ENCODE assay signal across 16 mouse cellular contexts in the genomic region with DNA sequence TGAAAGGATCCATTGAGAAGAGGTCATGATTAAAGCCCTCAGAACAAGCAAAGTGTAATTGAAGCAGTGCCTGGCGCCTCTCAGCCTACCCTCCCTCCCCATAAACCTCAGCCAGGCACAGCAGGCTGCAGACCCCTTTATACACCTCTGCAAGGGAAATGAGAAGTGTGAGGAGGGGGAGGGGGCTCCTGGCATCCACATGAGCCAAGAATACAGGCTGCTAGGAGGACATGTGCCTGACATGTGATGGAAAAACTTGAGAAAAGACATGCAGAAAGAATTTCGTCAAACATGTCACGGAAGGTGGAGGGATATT.
DNase-seq lines count a peak whose midpoint lies in the region; ATAC-seq lines count a peak whose summit lies in the region.
"Had no signal": no experiment of that assay in that cellular context is flagged by ENCODE, and none has a peak within 500 bp of the region (broad histone marks: within the 10 kb centered on the region; RNA-seq: fewer than 3 reads in every experiment).

No protein-coding gene starts in this region.

- H3K27ac ChIP-seq in kidney, embryonic 16.5 days (ENCODE audit: low read length) = no peak overlapping the region
- H3K27ac ChIP-seq in forebrain, embryonic 12.5 days = 0 out of 2 replicates have a peak overlapping the region, but pooled peaks have one; percentile 5
- peak overlapping the region; percentile 83 for H3K27ac ChIP-seq in limb, embryonic 13.5 days
- H3K27ac ChIP-seq: gastrocnemius, adult 2 months; liver, embryonic 13.5 days had no signal

- no peaks in the 10 kb centered on the region for H3K27me3 ChIP-seq in kidney, embryonic 16.5 days (ENCODE audit: insufficient read depth, low read length)
- H3K27me3 ChIP-seq in forebrain, embryonic 12.5 days = no peaks in the 10 kb centered on the region
- no peaks in the 10 kb centered on the region for H3K27me3 ChIP-seq in limb, embryonic 13.5 days
- H3K27me3 ChIP-seq: liver, embryonic 13.5 days had no signal

- no peaks in the 10 kb centered on the region for H3K9me3 ChIP-seq in kidney, embryonic 16.5 days (ENCODE audit: low read length)
- no peaks in the 10 kb centered on the region for H3K9me3 ChIP-seq in forebrain, embryonic 12.5 days
- H3K9me3 ChIP-seq in limb, embryonic 13.5 days = no peaks in the 10 kb centered on the region
- H3K9me3 ChIP-seq: liver, embryonic 13.5 days had no signal

- no peak overlapping the region for H3K9ac ChIP-seq in kidney, embryonic 16.5 days (replicated peaks; ENCODE audit: low read length)
- no peak overlapping the region for H3K9ac ChIP-seq in forebrain, embryonic 12.5 days
- H3K9ac ChIP-seq in limb, embryonic 13.5 days = no peak overlapping the region
- H3K9ac ChIP-seq: liver, embryonic 13.5 days had no signal

- 48% methylated on average over 3 of the region's 3 CpGs for WGBS in kidney, embryonic 16.5 days
- 34% methylated on average over 3 of the region's 3 CpGs for WGBS in forebrain, embryonic 12.5 days
- WGBS in limb, embryonic 13.5 days = 16% methylated on average over 3 of the region's 3 CpGs

- no peak for DNase-seq in kidney, adult 18-20 months
- DNase-seq in embryo, embryonic 11.5 days (ENCODE audit: low read depth, low spot score) = peak; percentile 45
- no peak for DNase-seq in urinary bladder, adult 2 months (ENCODE audit: low spot score)
- no peak for DNase-seq in heart, postnatal 4 days
- DNase-seq in spleen, postnatal 10 days (ENCODE audit: low spot score in 2 of 2) = no peak
- DNase-seq: cerebellum, adult 11 months; gastrocnemius, adult 2 months; kidney, adult 8-10 months; liver, embryonic 13.5 days; lung, postnatal 10 days; right cerebral cortex, postnatal 14 days; thymus, postnatal 14 days had no signal

- H3K4me3 ChIP-seq in kidney, embryonic 16.5 days (ENCODE audit: low read length) = no peak overlapping the region
- H3K4me3 ChIP-seq in forebrain, embryonic 12.5 days (replicated peaks) = no peak overlapping the region
- no peak overlapping the region for H3K4me3 ChIP-seq in limb, embryonic 13.5 days
- H3K4me3 ChIP-seq: gastrocnemius, adult 2 months; liver, embryonic 13.5 days had no signal

- H3K4me1 ChIP-seq in kidney, embryonic 16.5 days (ENCODE audit: insufficient read depth, low read length) = peaks cover 8% of the 10 kb centered on the region
- peaks cover 15% of the 10 kb centered on the region for H3K4me1 ChIP-seq in forebrain, embryonic 12.5 days
- peaks cover 34% of the 10 kb centered on the region for H3K4me1 ChIP-seq in limb, embryonic 13.5 days
- H3K4me1 ChIP-seq: liver, embryonic 13.5 days had no signal

- no peaks in the 10 kb centered on the region for H3K36me3 ChIP-seq in kidney, embryonic 16.5 days (ENCODE audit: insufficient read depth, low read length)
- H3K36me3 ChIP-seq in forebrain, embryonic 12.5 days (replicated peaks) = no peaks in the 10 kb centered on the region
- H3K36me3 ChIP-seq in limb, embryonic 13.5 days = no peaks in the 10 kb centered on the region
- H3K36me3 ChIP-seq: G1E; liver, embryonic 13.5 days had no signal

- ATAC-seq in kidney, embryonic 16.5 days (ENCODE audit: low FRiP score, low TSS enrichment) = peak; percentile 76
- ATAC-seq in forebrain, embryonic 12.5 days (ENCODE audit: low FRiP score) = peak; percentile 83
- ATAC-seq in limb, embryonic 13.5 days (ENCODE audit: low FRiP score, low read depth) = peak; percentile 94

- no peak overlapping the region for H3K4me2 ChIP-seq in kidney, embryonic 16.5 days (replicated peaks; ENCODE audit: low read depth, low read length)
- H3K4me2 ChIP-seq in forebrain, embryonic 12.5 days = no peak overlapping the region
- H3K4me2 ChIP-seq in limb, embryonic 13.5 days (replicated peaks) = peak overlapping the region; percentile 2
- H3K4me2 ChIP-seq: liver, embryonic 13.5 days had no signal
